In genomic region chr1:183669674-183670073, GRCm38 (mm10) we compare ENCODE assay signal across 8 mouse cellular contexts.
A peak's percentile ranks its signal among the peaks of the same experiment; 100 is the strongest.
DNase-seq lines count a peak whose midpoint lies in the region; ATAC-seq and TF ChIP-seq lines count a peak whose summit lies in the region.

No protein-coding gene starts in this region.

- no peaks in the 10 kb centered on the region; the same call in 1 of the 2 replicates for H3K9me3 ChIP-seq in forebrain, embryonic 15.5 days
- H3K9me3 ChIP-seq in forebrain, embryonic 12.5 days: no peaks in the 10 kb centered on the region
- H3K9me3 ChIP-seq in heart, embryonic 11.5 days (replicated peaks; ENCODE audit: control insufficient read depth, low read length): no peaks in the 10 kb centered on the region
- peaks cover 2% of the 10 kb centered on the region; the same call in 1 of the 2 replicates for H3K9me3 ChIP-seq in intestine, postnatal 0 days (ENCODE audit: control insufficient read depth)

- ATAC-seq in forebrain, embryonic 15.5 days (replicated peaks): 0 out of 2 replicates have a peak, but pooled peaks have one; percentile 43
- ATAC-seq in forebrain, embryonic 12.5 days (ENCODE audit: low FRiP score): no peak
- ATAC-seq in CD4-positive, CD25-positive, alpha-beta regulatory T cell, adult 4 months: peak; percentile 53
- ATAC-seq in heart, embryonic 11.5 days (replicated peaks; ENCODE audit: insufficient number of reproducible peaks, low FRiP score, low TSS enrichment): no peak
- no peak for ATAC-seq in intestine, postnatal 0 days

- 0 out of 2 replicates have a peak, but pooled peaks cover 3% of the 10 kb centered on the region for H3K4me1 ChIP-seq in forebrain, embryonic 15.5 days
- H3K4me1 ChIP-seq in forebrain, embryonic 12.5 days: no peaks in the 10 kb centered on the region
- H3K4me1 ChIP-seq in heart, embryonic 11.5 days (ENCODE audit: control insufficient read depth, insufficient read depth, low read length): no peaks in the 10 kb centered on the region
- no peaks in the 10 kb centered on the region for H3K4me1 ChIP-seq in intestine, postnatal 0 days (replicated peaks; ENCODE audit: control insufficient read depth, insufficient read depth, low read length)

- 63% methylated on average over 11 of the region's 11 CpGs for WGBS in forebrain, embryonic 15.5 days
- 70% methylated on average over 11 of the region's 11 CpGs for WGBS in forebrain, embryonic 12.5 days
- 49% methylated on average over 11 of the region's 11 CpGs for WGBS in heart, embryonic 11.5 days (ENCODE audit: insufficient replicate concordance)
- WGBS in intestine, postnatal 0 days: 54% methylated on average over 11 of the region's 11 CpGs

- H3K27me3 ChIP-seq in forebrain, embryonic 15.5 days: no peaks in the 10 kb centered on the region
- no peaks in the 10 kb centered on the region for H3K27me3 ChIP-seq in forebrain, embryonic 12.5 days
- peaks cover 4% of the 10 kb centered on the region; the same call in 1 of the 2 replicates for H3K27me3 ChIP-seq in heart, embryonic 11.5 days (ENCODE audit: control insufficient read depth, insufficient read depth, low read length)
- H3K27me3 ChIP-seq in intestine, postnatal 0 days (replicated peaks; ENCODE audit: control insufficient read depth, insufficient read depth, low read length): no peaks in the 10 kb centered on the region

- H3K4me3 ChIP-seq in forebrain, embryonic 15.5 days: no peak overlapping the region
- no peak overlapping the region for H3K4me3 ChIP-seq in forebrain, embryonic 12.5 days (replicated peaks)
- no peak overlapping the region for H3K4me3 ChIP-seq in heart, embryonic 11.5 days (ENCODE audit: low read depth, low read length)
- no peak overlapping the region for H3K4me3 ChIP-seq in intestine, postnatal 0 days (ENCODE audit: low read depth, low read length)

- no peak overlapping the region for H3K9ac ChIP-seq in forebrain, embryonic 15.5 days (replicated peaks)
- H3K9ac ChIP-seq in forebrain, embryonic 12.5 days: no peak overlapping the region
- H3K9ac ChIP-seq in heart, embryonic 11.5 days (ENCODE audit: low read depth, low read length): no peak overlapping the region
- H3K9ac ChIP-seq in intestine, postnatal 0 days (ENCODE audit: low read depth, low read length): no peak overlapping the region

- TF ChIP-seq CTCF in intestine, postnatal 0 days (IDR thresholded peaks at IDR 0.05; ENCODE audit: low read depth): no peak

- no peak overlapping the region for H3K27ac ChIP-seq in forebrain, embryonic 15.5 days (replicated peaks)
- no peak overlapping the region for H3K27ac ChIP-seq in forebrain, embryonic 12.5 days
- no peak overlapping the region for H3K27ac ChIP-seq in heart, embryonic 11.5 days (ENCODE audit: low read depth, low read length)
- H3K27ac ChIP-seq in intestine, postnatal 0 days (ENCODE audit: low read depth, low read length): no peak overlapping the region

- no peak overlapping the region for H3K4me2 ChIP-seq in forebrain, embryonic 15.5 days (replicated peaks)
- no peak overlapping the region for H3K4me2 ChIP-seq in forebrain, embryonic 12.5 days
- H3K4me2 ChIP-seq in heart, embryonic 11.5 days: peak overlapping the region; percentile 0; the same call in 1 of the 2 replicates
- no peak overlapping the region for H3K4me2 ChIP-seq in intestine, postnatal 0 days (replicated peaks; ENCODE audit: low read depth)

- H3K36me3 ChIP-seq in forebrain, embryonic 15.5 days: no peaks in the 10 kb centered on the region
- H3K36me3 ChIP-seq in forebrain, embryonic 12.5 days (replicated peaks): no peaks in the 10 kb centered on the region
- no peaks in the 10 kb centered on the region for H3K36me3 ChIP-seq in heart, embryonic 11.5 days (ENCODE audit: control insufficient read depth, insufficient read depth, low read length)
- H3K36me3 ChIP-seq in intestine, postnatal 0 days (ENCODE audit: control insufficient read depth, insufficient read depth): no peaks in the 10 kb centered on the region

- peak; percentile 58 to 74 for DNase-seq in cerebellum, postnatal 25 days
- peak; percentile 8 for DNase-seq in layer of hippocampus, adult 9-11 months
- peak; percentile 11 for DNase-seq in retina, postnatal 1 day

Comparison
In these comparisons a context has a peak if more than half of its experiments do, and no peak if none do; other contexts are left out.
1. ATAC-seq: peak in forebrain, embryonic 15.5 days (single experiment) and CD4-positive, CD25-positive, alpha-beta regulatory T cell, adult 4 months (single experiment); none in forebrain, embryonic 12.5 days (single experiment), heart, embryonic 11.5 days (single experiment) and intestine, postnatal 0 days (single experiment).
2. DNase-seq: peak in every context shown above with its lines; median percentile 66 in cerebellum, postnatal 25 days; 11 in retina, postnatal 1 day; 8 in layer of hippocampus, adult 9-11 months.